Mouse (Mus musculus): ENCODE data around the gene Gngt2. TPM values are rescaled to one million over a fixed set of nuclear protein-coding genes. Genes with fewer than 3 reads are reported as not detected.
"Not testable (repeated sequence)": the region's sequence is repeated elsewhere in the genome, so short reads cannot be mapped to it uniquely, and the experiment has no call there.

The Gngt2 gene
- polyA plus RNA-seq, 1 experiment from 2014 or later = 19.5 TPM

- peaks cover 10% of the 10 kb centered on the region; the same call in 1 of the 2 replicates for H3K4me1 ChIP-seq (ENCODE audit: control insufficient read depth, insufficient read depth, low read length)
- ATAC-seq (ENCODE audit: low FRiP score, low TSS enrichment) = peak; percentile 97
- H3K27me3 ChIP-seq (ENCODE audit: control insufficient read depth, insufficient read depth, low read length) = no peaks in the 10 kb centered on the region
- peak overlapping the region; percentile 73 for H3K4me3 ChIP-seq (ENCODE audit: low read length)
- peak overlapping the region; percentile 74 for H3K9ac ChIP-seq (ENCODE audit: low read depth, low read length)
- WGBS = under 1% methylated on average over 58 of the region's 58 CpGs
- H3K9me3 ChIP-seq (ENCODE audit: control insufficient read depth, low read length) = no peaks in the 10 kb centered on the region
- no peaks in the 10 kb centered on the region for H3K36me3 ChIP-seq (ENCODE audit: control insufficient read depth, insufficient read depth, low read length)
- H3K27ac ChIP-seq (ENCODE audit: low read depth, low read length) = peak overlapping the region; percentile 95
- peak overlapping the region; percentile 76 for H3K4me2 ChIP-seq (replicated peaks; ENCODE audit: low read depth, low read length)
These were observed 21.8 kb downstream of the Gngt2 start for GRCm38 (mm10) chr11:95858528-95859467.

- under 1% methylated on average over 35 of the region's 35 CpGs for WGBS
- H3K27ac ChIP-seq (ENCODE audit: low read depth, low read length) = peak overlapping the region; percentile 95
- no peaks in the 10 kb centered on the region for H3K9me3 ChIP-seq (ENCODE audit: control insufficient read depth, low read length)
- no peaks in the 10 kb centered on the region for H3K36me3 ChIP-seq (ENCODE audit: control insufficient read depth, insufficient read depth, low read length)
- peak overlapping the region; percentile 74 for H3K9ac ChIP-seq (ENCODE audit: low read depth, low read length)
- H3K27me3 ChIP-seq (ENCODE audit: control insufficient read depth, insufficient read depth, low read length) = no peaks in the 10 kb centered on the region
- peak overlapping the region; percentile 73 for H3K4me3 ChIP-seq (ENCODE audit: low read length)
- H3K4me1 ChIP-seq (ENCODE audit: control insufficient read depth, insufficient read depth, low read length) = peaks cover 10% of the 10 kb centered on the region; the same call in 1 of the 2 replicates
- peak; percentile 64 for ATAC-seq (ENCODE audit: low FRiP score, low TSS enrichment)
- peak overlapping the region; percentile 76 for H3K4me2 ChIP-seq (replicated peaks; ENCODE audit: low read depth, low read length)
These were observed 22.4 kb downstream of the Gngt2 start for GRCm38 (mm10) chr11:95859468-95859855.

- Histone ChIP-seq H3K4me3 (ENCODE audit: low read length) (peak overlapping the region; percentile 73), H3K4me2 (replicated peaks; ENCODE audit: low read depth, low read length) (peak overlapping the region; percentile 76), H3K36me3 (ENCODE audit: control insufficient read depth, insufficient read depth, low read length) (no peaks in the 10 kb centered on the region), H3K9ac (ENCODE audit: low read depth, low read length) (peak overlapping the region; percentile 74; the same call in 1 of the 2 replicates), H3K4me1 (ENCODE audit: control insufficient read depth, insufficient read depth, low read length) (peaks cover 10% of the 10 kb centered on the region; the same call in 1 of the 2 replicates), H3K9me3 (ENCODE audit: control insufficient read depth, low read length) (no peaks in the 10 kb centered on the region), H3K27ac (ENCODE audit: low read depth, low read length) (peak overlapping the region; percentile 95; the same call in 1 of the 2 replicates), H3K27me3 (ENCODE audit: control insufficient read depth, insufficient read depth, low read length) (no peaks in the 10 kb centered on the region)
- 15% methylated on average over 3 of the region's 3 CpGs for WGBS
- no peak for ATAC-seq (ENCODE audit: low FRiP score, low TSS enrichment)
These were observed 23.1 kb downstream of the Gngt2 start for GRCm38 (mm10) chr11:95860071-95860490.

GRCm38 (mm10) chr11:95861397-95861796 lies 24.4 kb downstream of the Gngt2 start:
- WGBS = 94% methylated on average over 8 of the region's 8 CpGs
- Histone ChIP-seq H3K9ac (ENCODE audit: low read depth, low read length) (no peak overlapping the region), H3K27ac (ENCODE audit: low read depth, low read length) (no peak overlapping the region), H3K4me2 (replicated peaks; ENCODE audit: low read depth, low read length) (no peak overlapping the region), H3K4me3 (ENCODE audit: low read length) (no peak overlapping the region), H3K36me3 (ENCODE audit: control insufficient read depth, insufficient read depth, low read length) (no peaks in the 10 kb centered on the region), H3K4me1 (ENCODE audit: control insufficient read depth, insufficient read depth, low read length) (peaks cover 10% of the 10 kb centered on the region; the same call in 1 of the 2 replicates), H3K9me3 (ENCODE audit: control insufficient read depth, low read length) (no peaks in the 10 kb centered on the region), H3K27me3 (ENCODE audit: control insufficient read depth, insufficient read depth, low read length) (no peaks in the 10 kb centered on the region)
- ATAC-seq (ENCODE audit: low FRiP score, low TSS enrichment) = no peak

- no peak overlapping the region for H3K27ac ChIP-seq (ENCODE audit: low read depth, low read length)
- H3K9me3 ChIP-seq (ENCODE audit: control insufficient read depth, low read length) = no peaks in the 10 kb centered on the region
- H3K9ac ChIP-seq (ENCODE audit: low read depth, low read length) = no peak overlapping the region
- no peak overlapping the region for H3K4me2 ChIP-seq (replicated peaks; ENCODE audit: low read depth, low read length)
- no peaks in the 10 kb centered on the region for H3K36me3 ChIP-seq (ENCODE audit: control insufficient read depth, insufficient read depth, low read length)
- no peak overlapping the region for H3K4me3 ChIP-seq (ENCODE audit: low read length)
- no peaks in the 10 kb centered on the region for H3K27me3 ChIP-seq (ENCODE audit: control insufficient read depth, insufficient read depth, low read length)
- no peaks in the 10 kb centered on the region for H3K4me1 ChIP-seq (ENCODE audit: control insufficient read depth, insufficient read depth, low read length)
- ATAC-seq (ENCODE audit: low FRiP score, low TSS enrichment) = no peak
- WGBS = 80% methylated on average over 4 of the region's 4 CpGs
These were observed 32.4 kb downstream of the Gngt2 start for GRCm38 (mm10) chr11:95869442-95869841.

- no peaks in the 10 kb centered on the region for H3K4me1 ChIP-seq (ENCODE audit: control insufficient read depth, insufficient read depth, low read length)
- no peak for ATAC-seq (ENCODE audit: low FRiP score, low TSS enrichment)
- no peaks in the 10 kb centered on the region for H3K27me3 ChIP-seq (ENCODE audit: control insufficient read depth, insufficient read depth, low read length)
These were observed 33.0 kb downstream of the Gngt2 start for GRCm38 (mm10) chr11:95869918-95870470.

GRCm38 (mm10) chr11:95875804-95876203 lies 38.8 kb downstream of the Gngt2 start:
- H3K27ac ChIP-seq (ENCODE audit: low read depth, low read length) = no peak overlapping the region
- H3K9me3 ChIP-seq (ENCODE audit: control insufficient read depth, low read length) = no peaks in the 10 kb centered on the region
- no peaks in the 10 kb centered on the region for H3K27me3 ChIP-seq (ENCODE audit: control insufficient read depth, insufficient read depth, low read length)
- no peak overlapping the region for H3K9ac ChIP-seq (ENCODE audit: low read depth, low read length)
- no peaks in the 10 kb centered on the region for H3K4me1 ChIP-seq (ENCODE audit: control insufficient read depth, insufficient read depth, low read length)
- no peak overlapping the region for H3K4me3 ChIP-seq (ENCODE audit: low read length)
- no peak for ATAC-seq (ENCODE audit: low FRiP score, low TSS enrichment)
- H3K4me2 ChIP-seq (replicated peaks; ENCODE audit: low read depth, low read length) = no peak overlapping the region
- no peaks in the 10 kb centered on the region for H3K36me3 ChIP-seq (ENCODE audit: control insufficient read depth, insufficient read depth, low read length)
- 24% methylated on average over 9 of the region's 9 CpGs for WGBS

More at GRCm38 (mm10) chr11:95869918-95870470, 33.0 kb downstream of the Gngt2 start:
- whole genome bisulfite sequencing = 74% methylated on average over 6 of the region's 6 CpGs
- no peak overlapping the region for H3K4me3 ChIP-seq (ENCODE audit: low read length)
- H3K9me3 ChIP-seq (ENCODE audit: control insufficient read depth, low read length) = no peaks in the 10 kb centered on the region
- no peaks in the 10 kb centered on the region for H3K36me3 ChIP-seq (ENCODE audit: control insufficient read depth, insufficient read depth, low read length)
- H3K27ac ChIP-seq (ENCODE audit: low read depth, low read length) = no peak overlapping the region
- H3K9ac ChIP-seq (ENCODE audit: low read depth, low read length) = no peak overlapping the region
- no peak overlapping the region for H3K4me2 ChIP-seq (replicated peaks; ENCODE audit: low read depth, low read length)

- H3K4me1 ChIP-seq (ENCODE audit: control insufficient read depth, insufficient read depth, low read length) = no peaks in the 10 kb centered on the region
- H3K9ac ChIP-seq (ENCODE audit: low read depth, low read length) = no peak overlapping the region
- no peak for ATAC-seq (ENCODE audit: low FRiP score, low TSS enrichment)
- WGBS = 21% methylated on average over 7 of the region's 7 CpGs
- H3K4me2 ChIP-seq (replicated peaks; ENCODE audit: low read depth, low read length) = no peak overlapping the region
- no peaks in the 10 kb centered on the region for H3K27me3 ChIP-seq (ENCODE audit: control insufficient read depth, insufficient read depth, low read length)
- no peaks in the 10 kb centered on the region for H3K9me3 ChIP-seq (ENCODE audit: control insufficient read depth, low read length)
- H3K27ac ChIP-seq (ENCODE audit: low read depth, low read length) = no peak overlapping the region
- no peak overlapping the region for H3K4me3 ChIP-seq (ENCODE audit: low read length)
- H3K36me3 ChIP-seq (ENCODE audit: control insufficient read depth, insufficient read depth, low read length) = no peaks in the 10 kb centered on the region
These were observed 39.3 kb downstream of the Gngt2 start for GRCm38 (mm10) chr11:95876296-95876695.

GRCm38 (mm10) chr11:95879861-95880260 lies 42.8 kb downstream of the Gngt2 start:
- H3K4me3 ChIP-seq (ENCODE audit: low read length); H3K4me2 ChIP-seq (replicated peaks; ENCODE audit: low read depth, low read length); H3K9ac ChIP-seq (ENCODE audit: low read depth, low read length); H3K36me3 ChIP-seq (ENCODE audit: control insufficient read depth, insufficient read depth, low read length); H3K4me1 ChIP-seq (ENCODE audit: control insufficient read depth, insufficient read depth, low read length); H3K9me3 ChIP-seq (ENCODE audit: control insufficient read depth, low read length); H3K27ac ChIP-seq (ENCODE audit: low read depth, low read length); ATAC-seq (ENCODE audit: low FRiP score, low TSS enrichment); H3K27me3 ChIP-seq (ENCODE audit: control insufficient read depth, insufficient read depth, low read length): not testable (repeated sequence)
- WGBS = 72% methylated on average over 2 of the region's 2 CpGs
